Mouse (Mus musculus): ENCODE data around the gene Hcfc2. TPM values are rescaled to one million over a fixed set of nuclear protein-coding genes. Genes with fewer than 3 reads are reported as not detected.

Gene Hcfc2
- polyA plus RNA-seq, 1 experiment from 2014 or later = 39.2 TPM

- no peak overlapping the region for H3K4me2 ChIP-seq (ENCODE audit: low read length)
- no peaks in the 10 kb centered on the region for H3K27me3 ChIP-seq (ENCODE audit: control insufficient read depth, insufficient read depth, low read depth, low read length)
- H3K27ac ChIP-seq (ENCODE audit: low read length) = no peak overlapping the region
- no peak for ATAC-seq
- no peaks in the 10 kb centered on the region for H3K36me3 ChIP-seq (ENCODE audit: control insufficient read depth, insufficient read depth, low read length)
- no peaks in the 10 kb centered on the region for H3K9me3 ChIP-seq (replicated peaks; ENCODE audit: control insufficient read depth, low read length, poor library complexity, severe bottlenecking)
- no peaks in the 10 kb centered on the region for H3K4me1 ChIP-seq (ENCODE audit: control insufficient read depth, insufficient read depth, low read length)
- WGBS = 94% methylated on average over 3 of the region's 3 CpGs
- H3K9ac ChIP-seq (ENCODE audit: low read depth, low read length) = no peak overlapping the region
- H3K4me3 ChIP-seq (ENCODE audit: low read depth, low read length) = no peak overlapping the region
Observed at GRCm38 (mm10) chr10:82791713-82792112, 95.8 kb downstream of the Hcfc2 start.

Other genes starting within 250 kb of the Hcfc2 start
- gene Gm1553, start 203.5 kb upstream of the Hcfc2 start, polyA plus RNA-seq (2015; fragmentation: Nextera tagmentation; extraction: Ambion mirVana) = not detected in 2 replicates
- 35.4 and 35.5 TPM in 2 replicates for gene 1190007I07Rik, start 72.9 kb upstream of the Hcfc2 start, polyA plus RNA-seq (2015; fragmentation: Nextera tagmentation; extraction: Ambion mirVana)
- gene Tdg, start 66.3 kb upstream of the Hcfc2 start, polyA plus RNA-seq (2015; fragmentation: Nextera tagmentation; extraction: Ambion mirVana) = 147 and 161 TPM in 2 replicates
- gene Glt8d2, start 5.5 kb upstream of the Hcfc2 start, polyA plus RNA-seq (2015; fragmentation: Nextera tagmentation; extraction: Ambion mirVana) = 0.63 and 0.68 TPM in 2 replicates
- 44.5 and 55.2 TPM in 2 replicates for gene Nfyb, start 68.0 kb downstream of the Hcfc2 start, polyA plus RNA-seq (2015; fragmentation: Nextera tagmentation; extraction: Ambion mirVana)
- 101 and 115 TPM in 2 replicates for gene Txnrd1, start 137.8 kb downstream of the Hcfc2 start, polyA plus RNA-seq (2015; fragmentation: Nextera tagmentation; extraction: Ambion mirVana)
- gene Eid3, start 170.5 kb downstream of the Hcfc2 start, polyA plus RNA-seq (2015; fragmentation: Nextera tagmentation; extraction: Ambion mirVana) = 0.36 and 0.42 TPM in 2 replicates

Data from midbrain, embryonic 16.5 days (tissue).